Mouse (Mus musculus) bone marrow, adult 2 months (tissue): Measurements from ENCODE around the gene Hfe2. TPM values are rescaled to one million over a fixed set of nuclear protein-coding genes. Genes with fewer than 3 reads are reported as not detected.

Experiments used
- H3K27ac ChIP-seq: fragments of 200-500 bp; 2 replicates; pipeline ENCODE4 v1.5.1; 2012; ENCODE audit warnings: low read depth, mild to moderate bottlenecking, control low read depth, inconsistent platforms, low read length; ENCODE audit not compliant: control insufficient read depth, poor library complexity, insufficient read depth
- H3K4me1 ChIP-seq: fragments of 200-500 bp; 2 replicates; pipeline ENCODE4 v1.6.1; 2011; ENCODE audit warnings: low read length; ENCODE audit not compliant: control insufficient read depth, insufficient read depth
- H3K4me3 ChIP-seq: fragments of 200-500 bp; replicated peaks from 2 replicates; pipeline ENCODE3; 2011; ENCODE audit warnings: mild to moderate bottlenecking, low read depth, low read length, control low read depth; ENCODE audit not compliant: control insufficient read depth
- CTCF ChIP-seq: fragments of 200-500 bp; IDR thresholded peaks from 2 replicates; pipeline ENCODE4 v1.5.1; 2011; ENCODE audit warnings: low read length, control low read depth; ENCODE audit not compliant: control insufficient read depth, insufficient read depth
- POLR2A ChIP-seq: fragments of 200-500 bp; IDR thresholded peaks from 2 replicates; pipeline ENCODE4 v1.6.1; 2011; ENCODE audit warnings: low read depth, mild to moderate bottlenecking, control low read depth, low read length, borderline replicate concordance; ENCODE audit not compliant: control insufficient read depth
- WGBS: fragments of 180-500 bp; shearing (Covaris S2); methylation state at CpG from one replicate; pipeline ENCODE4 v1.1.7; 2018; 5-methylcytosine and 5-hydroxymethylcytosine counted together
- polyA plus RNA-seq: library from polyadenylated mRNA; stranded (reverse); fragments of >200 nt; gene quantifications from 2 replicates; pipeline ENCODE4 v1.2.4, GENCODE M21; 2011; ENCODE audit warnings: low replicate concordance; ENCODE audit not compliant: missing spikeins, insufficient read depth, insufficient read length

Gene Hfe2
- polyA plus RNA-seq, 1 experiment = 0.75 TPM

DNA sequence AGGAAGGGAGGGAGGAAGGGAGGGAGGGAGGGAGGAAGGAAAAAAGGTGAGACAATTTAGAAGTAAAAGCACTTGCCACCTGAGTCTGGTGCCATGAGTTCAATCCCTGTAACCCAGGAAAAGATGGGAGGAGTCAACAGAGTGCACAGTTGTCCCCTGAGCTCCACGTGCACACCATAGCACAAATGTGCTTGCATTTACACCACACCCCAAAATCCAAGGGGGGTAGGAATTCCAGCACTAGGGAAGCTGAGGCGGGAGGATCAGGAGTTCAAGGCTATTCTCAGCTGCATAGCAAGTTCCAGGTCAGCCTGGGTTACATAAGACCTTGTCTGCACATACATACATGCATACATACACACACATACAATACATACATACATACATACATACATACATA lies 46.4 kb downstream of the Hfe2 start:
- WGBS = 70% methylated on average over 2 of the region's 2 CpGs
- peaks cover 7% of the 10 kb centered on the region; the same call in 1 of the 2 replicates for H3K4me1 ChIP-seq
- TF ChIP-seq POLR2A (no peak), CTCF (no peak)
- H3K27ac ChIP-seq = no peak overlapping the region
- H3K4me3 ChIP-seq = no peak overlapping the region

DNA sequence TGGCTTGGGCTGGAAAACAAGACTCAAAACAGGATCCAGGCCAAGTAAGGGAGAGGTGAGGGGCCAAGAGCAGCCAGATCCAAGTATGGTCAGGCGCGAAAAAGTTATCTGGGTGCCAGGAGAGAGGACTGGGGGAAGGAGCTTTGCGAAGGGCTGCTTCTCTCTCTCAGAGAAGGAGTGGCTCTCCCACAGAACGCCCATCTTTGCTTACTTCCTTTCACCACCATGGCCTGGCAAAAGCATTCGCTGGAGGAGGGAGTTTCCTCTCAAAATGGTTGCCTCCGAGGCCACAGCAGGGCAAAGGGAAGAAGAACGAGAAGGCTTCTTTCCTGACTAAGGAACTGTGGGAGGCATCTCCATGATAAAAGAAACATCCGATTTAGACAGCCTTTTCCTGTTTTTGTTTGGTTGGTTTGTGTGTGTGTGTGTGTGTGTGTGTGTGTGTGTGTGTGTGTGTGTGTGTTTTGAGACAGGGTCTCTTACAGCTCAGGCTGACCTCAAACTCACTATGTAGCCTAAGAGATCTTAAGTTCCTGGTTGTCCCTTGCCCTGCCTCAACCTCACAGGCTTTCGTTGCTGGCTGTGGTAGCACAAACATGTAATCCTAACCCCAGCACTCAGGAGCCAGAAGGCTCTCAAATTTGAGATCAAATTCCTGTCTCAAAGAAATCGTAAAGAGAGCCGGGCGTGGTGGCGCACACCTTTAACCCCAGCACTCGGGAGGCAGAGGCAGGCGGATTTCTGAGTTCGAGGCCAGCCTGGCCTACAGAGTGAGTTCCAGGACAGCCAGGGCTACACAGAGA lies 47.1 kb downstream of the Hfe2 start:
- H3K4me1 ChIP-seq = peaks cover 6% of the 10 kb centered on the region; the same call in 1 of the 2 replicates
- TF ChIP-seq POLR2A = no peak
- TF ChIP-seq CTCF = no peak
- peak overlapping the region; percentile 24 for H3K27ac ChIP-seq
- WGBS = 53% methylated on average over 16 of the region's 16 CpGs
- no peak overlapping the region for H3K4me3 ChIP-seq

DNA sequence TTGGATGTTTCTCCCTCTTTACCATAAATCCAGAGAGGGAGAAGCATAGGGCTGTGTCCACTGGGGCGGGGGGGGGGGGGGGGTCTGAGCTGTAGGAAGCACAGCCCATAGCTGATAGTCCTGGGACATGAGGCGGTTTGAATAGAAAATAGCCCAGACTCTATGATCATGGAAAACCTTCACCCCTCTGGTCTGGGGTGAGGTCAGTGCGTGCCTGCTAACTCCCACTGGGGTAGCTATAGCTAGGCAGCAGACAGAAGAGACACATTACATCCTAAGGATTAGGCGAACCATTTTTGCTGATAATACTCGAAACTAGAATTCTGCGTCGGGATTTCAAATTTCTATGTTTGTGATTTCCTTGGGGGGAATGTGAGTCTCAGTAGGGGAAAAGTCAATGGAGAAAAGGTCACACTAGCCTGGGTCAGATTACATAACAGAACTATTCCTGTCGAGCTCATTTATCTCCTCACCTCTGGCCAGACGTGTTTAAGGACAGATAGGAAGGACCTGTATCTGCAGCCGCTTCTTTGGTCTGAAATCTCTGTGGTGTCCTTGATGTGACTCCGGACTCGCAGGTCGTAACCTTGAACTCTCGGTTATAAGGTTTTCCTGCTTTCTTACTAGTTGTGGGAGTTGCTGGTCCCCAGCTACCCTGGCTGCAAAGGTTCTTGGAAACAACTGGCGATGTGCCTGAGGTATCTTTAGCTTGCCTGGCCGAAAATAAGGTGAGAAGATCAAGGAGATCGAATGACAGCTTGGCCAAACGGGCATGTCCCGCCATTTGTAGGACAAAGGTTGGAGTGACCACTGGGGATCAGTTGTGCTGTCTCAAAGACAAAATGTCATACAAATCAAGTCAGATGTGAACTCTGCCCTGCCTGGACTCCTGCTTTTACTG lies 48.9 kb downstream of the Hfe2 start:
- Histone ChIP-seq H3K27ac (no peak overlapping the region), H3K4me3 (no peak overlapping the region), H3K4me1 (peaks cover 6% of the 10 kb centered on the region; the same call in 1 of the 2 replicates)
- TF ChIP-seq CTCF (no peak), POLR2A (no peak)
- 77% methylated on average over 19 of the region's 19 CpGs for WGBS

DNA sequence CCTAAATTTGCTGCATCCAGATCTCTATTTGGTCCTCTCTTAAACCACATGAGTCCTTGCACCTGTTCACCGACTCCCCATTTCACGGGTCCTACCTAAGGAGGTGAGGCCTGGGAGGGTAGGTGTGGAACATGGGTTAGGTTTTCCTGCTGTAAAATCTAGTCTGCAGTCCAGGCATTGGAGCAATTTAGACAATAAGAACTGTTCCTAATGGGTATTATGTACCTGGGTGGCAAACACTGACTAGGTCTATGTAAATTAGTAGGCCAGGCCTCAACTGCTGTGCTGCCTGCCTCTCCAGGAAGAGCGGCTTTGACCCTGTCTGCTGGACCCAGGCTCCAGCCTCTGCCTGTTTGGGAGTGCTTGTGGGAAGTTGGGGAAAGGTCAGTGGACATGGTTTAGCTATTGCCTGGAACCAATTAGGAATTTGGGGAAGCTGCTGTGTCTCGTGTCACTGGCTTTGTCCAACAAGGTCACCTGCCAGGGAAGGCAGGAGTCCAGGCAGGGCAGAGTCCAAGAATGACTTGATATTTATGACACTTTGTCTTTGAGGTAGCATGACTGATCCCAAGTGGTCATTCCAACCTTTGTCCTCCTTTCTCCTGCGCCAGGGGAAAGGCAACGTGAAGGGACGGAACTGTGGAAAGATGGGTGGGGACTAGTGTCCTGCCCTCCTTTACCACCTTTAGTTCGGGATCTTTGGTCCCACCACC lies 50.5 kb downstream of the Hfe2 start:
- Histone ChIP-seq H3K27ac (no peak overlapping the region), H3K4me1 (peaks cover 6% of the 10 kb centered on the region; the same call in 1 of the 2 replicates), H3K4me3 (no peak overlapping the region)
- no peak for TF ChIP-seq CTCF
- TF ChIP-seq POLR2A = no peak
- 87% methylated on average over 8 of the region's 8 CpGs for WGBS

DNA sequence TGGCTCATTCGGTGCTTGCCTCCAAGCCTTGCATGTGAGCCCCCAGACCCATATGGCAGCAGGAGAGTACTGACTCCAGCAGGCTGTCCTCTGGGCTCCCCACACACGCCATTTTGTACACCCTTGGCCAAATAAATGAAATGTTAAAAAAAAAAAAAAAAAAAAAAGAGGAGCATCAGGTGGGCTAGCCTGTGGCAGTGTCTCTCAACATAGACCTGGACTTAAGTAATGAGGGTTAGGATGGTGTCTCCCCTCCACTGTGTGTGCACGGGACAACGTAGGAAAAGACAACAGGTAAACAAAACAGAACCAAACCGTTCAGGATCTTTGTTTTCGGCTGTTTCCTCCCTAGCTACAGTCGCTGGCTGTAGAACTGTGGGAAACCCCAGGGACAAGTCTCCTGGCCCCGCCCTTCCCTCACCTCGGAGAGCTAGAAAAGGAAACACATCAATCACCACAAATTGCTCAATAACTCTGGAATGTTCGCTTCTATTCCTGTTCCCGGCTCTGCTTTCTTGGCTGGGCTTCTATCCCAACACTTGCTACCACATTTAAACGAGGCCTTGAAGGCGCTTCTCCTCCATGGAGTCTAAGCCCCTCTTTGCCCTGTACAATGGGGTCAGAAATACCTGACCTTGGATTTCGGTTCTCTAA lies 51.2 kb downstream of the Hfe2 start:
- WGBS = 14% methylated on average over 14 of the region's 14 CpGs
- Histone ChIP-seq H3K27ac (peak overlapping the region; percentile 50; the same call in 1 of the 2 replicates), H3K4me3 (peak overlapping the region; percentile 24), H3K4me1 (peaks cover 6% of the 10 kb centered on the region; the same call in 1 of the 2 replicates)
- TF ChIP-seq CTCF (no peak), POLR2A (no peak)

DNA sequence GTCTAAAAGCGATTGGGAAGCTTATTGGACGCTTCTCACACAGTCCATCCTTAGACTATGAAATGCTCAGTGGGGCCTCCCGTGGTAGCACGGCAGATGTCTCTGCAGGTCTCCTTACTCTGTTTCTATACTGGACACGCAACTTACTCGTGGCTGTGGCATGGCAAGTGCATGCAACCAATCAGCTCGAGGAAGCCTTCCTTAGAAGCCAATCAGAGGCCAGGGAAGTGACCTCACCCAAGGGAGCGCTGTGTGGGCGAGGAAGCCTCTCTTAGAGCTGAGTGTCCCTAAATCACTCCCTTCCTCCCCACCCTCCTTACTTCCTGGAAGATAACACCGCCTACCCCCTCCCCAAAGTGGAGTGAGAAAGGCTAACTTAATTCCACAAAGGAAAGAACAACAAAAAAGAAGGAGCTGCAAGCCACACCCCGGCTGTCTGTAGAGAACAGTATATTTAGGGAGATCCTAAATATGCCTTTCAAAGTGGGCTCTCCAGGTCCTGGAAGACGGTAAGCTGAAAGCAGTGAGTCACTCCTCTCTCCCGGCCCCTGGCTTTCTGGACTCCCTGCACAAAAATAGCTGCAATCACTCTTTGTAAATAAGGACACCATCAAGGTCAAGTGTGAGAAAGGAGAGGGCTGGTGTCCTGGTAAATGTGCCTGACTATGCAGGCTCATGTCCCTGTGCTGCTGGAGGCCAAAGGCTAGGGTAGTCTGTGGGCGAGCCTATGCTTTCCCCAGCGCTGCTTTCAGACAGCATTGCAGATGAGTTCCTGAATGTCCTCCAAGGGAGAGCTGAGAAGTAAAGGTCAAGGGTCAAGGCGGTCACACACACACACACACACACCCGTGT lies 51.9 kb downstream of the Hfe2 start, which contains the start of gene Gm16253:
Gene Gm16253, plus strand, starts transcription at position 295 of the 852 bp plus-strand sequence.
- H3K4me3 ChIP-seq = peak within 1 kb of the TSS; percentile 24
- no peak for TF ChIP-seq POLR2A
- TF ChIP-seq CTCF = no peak
- H3K4me1 ChIP-seq = peaks cover 1% of the 10 kb centered on the region; the same call in 1 of the 2 replicates
- WGBS = 19% methylated on average over 17 of the region's 17 CpGs
- H3K27ac ChIP-seq = peak within 1 kb of the TSS; percentile 50
